Mouse (Mus musculus) bone marrow macrophage, adult 2 months (primary cell): ENCODE measurements around the gene Adam1b.

Source experiments
- CTCF ChIP-seq: IDR thresholded peaks from 2 replicates; pipeline ENCODE4 v1.5.1; 2012; ENCODE audit warnings: low read depth, mild to moderate bottlenecking, low read length, moderate library complexity
- POLR2A ChIP-seq: IDR thresholded peaks from 2 replicates; pipeline ENCODE4 v1.6.1; 2012; ENCODE audit warnings: mild to moderate bottlenecking, low read depth, low read length, borderline replicate concordance

DNA sequence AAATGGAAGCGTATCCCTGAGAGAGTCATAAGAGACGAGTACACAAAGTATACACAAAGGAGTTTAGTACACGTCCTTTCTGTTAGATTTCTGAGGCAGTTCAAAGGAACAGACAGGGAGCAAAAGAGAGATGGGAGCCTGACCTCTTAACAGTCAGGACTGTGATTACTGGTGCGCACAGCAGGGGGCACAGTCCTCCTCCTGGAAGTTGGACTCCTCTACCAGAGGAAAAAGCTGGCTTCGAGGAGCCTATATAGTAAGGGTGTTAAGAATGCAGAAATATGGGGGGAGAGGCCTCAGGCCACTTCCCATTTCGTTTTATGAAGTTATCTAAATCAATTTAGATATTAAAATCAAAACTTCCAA lies 43.3 kb upstream of the Adam1b start:
- TF ChIP-seq POLR2A (no peak), CTCF (no peak)
